Mouse (Mus musculus) bone marrow macrophage, adult 2 months (primary cell): ENCODE results near the gene Fanca. TPM values are rescaled to one million over a fixed set of nuclear protein-coding genes. Genes with fewer than 3 reads are reported as not detected.

Source experiments
- H3K27ac ChIP-seq: 2 replicates; pipeline ENCODE4 v1.5.1; 2012; ENCODE audit warnings: low read depth, low read length; ENCODE audit not compliant: insufficient read depth
- H3K4me1 ChIP-seq: 2 replicates; pipeline ENCODE4 v1.6.1; 2012; ENCODE audit warnings: low read length; ENCODE audit not compliant: control insufficient read depth, insufficient read depth
- H3K4me3 ChIP-seq: 2 replicates; pipeline ENCODE4 v1.5.1; 2012; ENCODE audit warnings: mild to moderate bottlenecking, low read length, moderate library complexity; ENCODE audit not compliant: insufficient read depth
- CTCF ChIP-seq: IDR thresholded peaks from 2 replicates; pipeline ENCODE4 v1.5.1; 2012; ENCODE audit warnings: low read depth, mild to moderate bottlenecking, low read length, moderate library complexity
- POLR2A ChIP-seq: IDR thresholded peaks from 2 replicates; pipeline ENCODE4 v1.6.1; 2012; ENCODE audit warnings: mild to moderate bottlenecking, low read depth, low read length, borderline replicate concordance
- polyA plus RNA-seq: library from polyadenylated mRNA; stranded (reverse); fragments of >200 nt; gene quantifications from 2 replicates; pipeline ENCODE4 v1.2.4, GENCODE M21; 2012; ENCODE audit not compliant: missing spikeins, insufficient read depth, insufficient read length

Gene Fanca
- polyA plus RNA-seq, 1 experiment = 13.6 TPM

GRCm38 (mm10) chr8:123343422-123343821 is 25.0 kb upstream of the Fanca start:
- Histone ChIP-seq H3K4me3 (no peak overlapping the region), H3K27ac (no peak overlapping the region), H3K4me1 (peaks cover 19% of the 10 kb centered on the region)
- TF ChIP-seq POLR2A = no peak
- no peak for TF ChIP-seq CTCF

- Histone ChIP-seq H3K4me3 (peak overlapping the region; percentile 12; the same call in 1 of the 2 replicates), H3K27ac (peak overlapping the region; percentile 34), H3K4me1 (peaks cover 19% of the 10 kb centered on the region)
- TF ChIP-seq CTCF (no peak), POLR2A (no peak)
These were observed 24.5 kb upstream of the Fanca start for GRCm38 (mm10) chr8:123342911-123343310.

- TF ChIP-seq CTCF (no peak), POLR2A (no peak)
- Histone ChIP-seq H3K27ac (peak overlapping the region; percentile 34), H3K4me1 (peaks cover 19% of the 10 kb centered on the region), H3K4me3 (no peak overlapping the region)
These were observed 23.9 kb upstream of the Fanca start for GRCm38 (mm10) chr8:123342253-123342652.

GRCm38 (mm10) chr8:123341040-123342015 is 23.0 kb upstream of the Fanca start:
- no peak overlapping the region for H3K4me3 ChIP-seq
- no peak for TF ChIP-seq POLR2A
- no peak for TF ChIP-seq CTCF
- H3K27ac ChIP-seq = no peak overlapping the region
- H3K4me1 ChIP-seq = peaks cover 19% of the 10 kb centered on the region

GRCm38 (mm10) chr8:123340071-123340470 is 21.7 kb upstream of the Fanca start:
- H3K4me1 ChIP-seq = peaks cover 19% of the 10 kb centered on the region
- H3K4me3 ChIP-seq = no peak overlapping the region
- H3K27ac ChIP-seq = no peak overlapping the region
- TF ChIP-seq CTCF (no peak), POLR2A (no peak)

- Histone ChIP-seq H3K4me1 (peaks cover 4% of the 10 kb centered on the region), H3K4me3 (no peak overlapping the region), H3K27ac (no peak overlapping the region)
- TF ChIP-seq POLR2A (no peak), CTCF (no peak)
These were observed 19.1 kb upstream of the Fanca start for GRCm38 (mm10) chr8:123337475-123337874.

GRCm38 (mm10) chr8:123334467-123334866 is 16.1 kb upstream of the Fanca start:
- TF ChIP-seq CTCF (no peak), POLR2A (no peak)
- no peaks in the 10 kb centered on the region for H3K4me1 ChIP-seq
- H3K4me3 ChIP-seq = no peak overlapping the region
- H3K27ac ChIP-seq = no peak overlapping the region

GRCm38 (mm10) chr8:123333864-123334263 is 15.5 kb upstream of the Fanca start:
- Histone ChIP-seq H3K4me1 (peaks cover 2% of the 10 kb centered on the region; the same call in 1 of the 2 replicates), H3K27ac (no peak overlapping the region), H3K4me3 (no peak overlapping the region)
- TF ChIP-seq CTCF = no peak
- no peak for TF ChIP-seq POLR2A

- no peak for TF ChIP-seq POLR2A
- no peak for TF ChIP-seq CTCF
- Histone ChIP-seq H3K4me1 (peaks cover 2% of the 10 kb centered on the region; the same call in 1 of the 2 replicates), H3K4me3 (peak overlapping the region; percentile 56), H3K27ac (no peak overlapping the region)
These were observed 14.8 kb upstream of the Fanca start for GRCm38 (mm10) chr8:123333091-123333587.

GRCm38 (mm10) chr8:123332262-123333090 is 14.1 kb upstream of the Fanca start, which contains the start of gene Spire2:
Gene Spire2, plus strand, starts transcription at chr8:123332713.
- Histone ChIP-seq H3K27ac (no peak within 1 kb of the TSS), H3K4me1 (peaks cover 2% of the 10 kb centered on the region; the same call in 1 of the 2 replicates), H3K4me3 (peak within 1 kb of the TSS; percentile 56)
- TF ChIP-seq POLR2A = no peak
- TF ChIP-seq CTCF = no peak
